Mouse (Mus musculus) 416B (cell line): ENCODE data around the gene Gm49369.
A peak's percentile ranks its signal among the peaks of the same experiment; 100 is the strongest.
"Not testable (repeated sequence)": the region's sequence is repeated elsewhere in the genome, so short reads cannot be mapped to it uniquely, and the experiment has no call there.

ENCODE experiments used
- DNase-seq: peaks from one replicate; pipeline ENCODE4 v3.0.0; 2011; ENCODE audit warnings: low read depth

Gene Gm49369

GRCm38 (mm10) chr7:142371768-142372661 is 10.5 kb downstream of the Gm49369 start:
- DNase-seq, result no peak

GRCm38 (mm10) chr7:142371398-142371767 is 11.1 kb downstream of the Gm49369 start:
- DNase-seq, result no peak

- no peak for DNase-seq
These were observed 11.5 kb downstream of the Gm49369 start for GRCm38 (mm10) chr7:142370937-142371336.

GRCm38 (mm10) chr7:142369820-142370219 is 12.6 kb downstream of the Gm49369 start:
- DNase-seq, result no peak

- DNase-seq, result no peak
These were observed 13.6 kb downstream of the Gm49369 start for GRCm38 (mm10) chr7:142368856-142369255.

- DNase-seq, result peak; percentile 61
These were observed 19.4 kb downstream of the Gm49369 start for GRCm38 (mm10) chr7:142363107-142363506.

- peak; percentile 60 for DNase-seq
These were observed 21.7 kb downstream of the Gm49369 start for GRCm38 (mm10) chr7:142360743-142361142.

- peak; percentile 78 for DNase-seq
These were observed 23.3 kb downstream of the Gm49369 start for GRCm38 (mm10) chr7:142359129-142359528.

- DNase-seq, result no peak
These were observed 24.9 kb downstream of the Gm49369 start for GRCm38 (mm10) chr7:142357566-142357965.

GRCm38 (mm10) chr7:142354661-142355233 is 27.7 kb downstream of the Gm49369 start:
- DNase-seq, result peak; percentile 42

GRCm38 (mm10) chr7:142353854-142354253 is 28.6 kb downstream of the Gm49369 start:
- peak; percentile 88 for DNase-seq

- DNase-seq, result peak; percentile 77
These were observed 30.9 kb downstream of the Gm49369 start for GRCm38 (mm10) chr7:142351569-142351968.

GRCm38 (mm10) chr7:142349308-142349961 is 33.0 kb downstream of the Gm49369 start:
- peak; percentile 61 for DNase-seq

GRCm38 (mm10) chr7:142347542-142347941 is 34.9 kb downstream of the Gm49369 start:
- no peak for DNase-seq

GRCm38 (mm10) chr7:142342247-142342640 is 40.2 kb downstream of the Gm49369 start:
- no peak for DNase-seq

- peak; percentile 19 for DNase-seq
These were observed 40.8 kb downstream of the Gm49369 start for GRCm38 (mm10) chr7:142341564-142342246.

- DNase-seq, result peak; percentile 84
These were observed 42.0 kb downstream of the Gm49369 start for GRCm38 (mm10) chr7:142340269-142340970.

GRCm38 (mm10) chr7:142335151-142335550 is 47.3 kb downstream of the Gm49369 start:
- DNase-seq, result no peak

- peak; percentile 87 for DNase-seq
These were observed 48.2 kb downstream of the Gm49369 start for GRCm38 (mm10) chr7:142334246-142334645.

- not testable (repeated sequence) for DNase-seq
These were observed 49.7 kb downstream of the Gm49369 start for GRCm38 (mm10) chr7:142332741-142333140.

- no peak for DNase-seq
These were observed 51.2 kb downstream of the Gm49369 start for GRCm38 (mm10) chr7:142331281-142331680.
